Mouse (Mus musculus): Measurements from ENCODE around the gene Rem2.
A peak's percentile ranks its signal among the peaks of the same experiment; 100 is the strongest.

Rem2 gene

GRCm38 (mm10) chr14:54492345-54493131 is 16.6 kb downstream of the Rem2 start:
- DNase-seq (ENCODE audit: low spot score in 2 of 2), result peak; percentile 71 to 75

- no peak for DNase-seq (ENCODE audit: low spot score in 2 of 2)
Observed at GRCm38 (mm10) chr14:54493236-54493635, 17.3 kb downstream of the Rem2 start.

GRCm38 (mm10) chr14:54494234-54494633 is 18.3 kb downstream of the Rem2 start:
- peak; percentile 65 to 70 for DNase-seq (ENCODE audit: low spot score in 2 of 2)

GRCm38 (mm10) chr14:54496706-54497105 is 20.8 kb downstream of the Rem2 start:
- DNase-seq (ENCODE audit: low spot score in 2 of 2), result no peak

GRCm38 (mm10) chr14:54499330-54499729 is 23.4 kb downstream of the Rem2 start:
- no peak for DNase-seq (ENCODE audit: low spot score in 2 of 2)

GRCm38 (mm10) chr14:54501365-54501764 is 25.5 kb downstream of the Rem2 start:
- DNase-seq (ENCODE audit: low spot score in 2 of 2), result no peak

- no peak for DNase-seq (ENCODE audit: low spot score in 2 of 2)
Observed at GRCm38 (mm10) chr14:54503092-54503491, 27.2 kb downstream of the Rem2 start.

GRCm38 (mm10) chr14:54509774-54510173 is 33.9 kb downstream of the Rem2 start:
- no peak for DNase-seq (ENCODE audit: low spot score in 2 of 2)

GRCm38 (mm10) chr14:54516710-54517310 is 40.9 kb downstream of the Rem2 start:
- DNase-seq (ENCODE audit: low spot score in 2 of 2), result no peak

GRCm38 (mm10) chr14:54523600-54523999 is 47.7 kb downstream of the Rem2 start:
- DNase-seq (ENCODE audit: low spot score in 2 of 2), result no peak

GRCm38 (mm10) chr14:54527227-54528006 is 51.5 kb downstream of the Rem2 start:
- peak; percentile 43 to 52 for DNase-seq (ENCODE audit: low spot score in 2 of 2)

- DNase-seq (ENCODE audit: low spot score in 2 of 2), result no peak
Observed at GRCm38 (mm10) chr14:54528007-54528393, 52.1 kb downstream of the Rem2 start.

- peak; percentile 89 for DNase-seq (ENCODE audit: low spot score in 2 of 2)
Observed at GRCm38 (mm10) chr14:54528446-54529111, 52.7 kb downstream of the Rem2 start.

Data from right cerebral cortex, adult 2 months (tissue).